Mouse (Mus musculus) MEL (cell line): ENCODE measurements around the gene Grip2. TPM values are rescaled to one million over a fixed set of nuclear protein-coding genes. Genes with fewer than 3 reads are reported as not detected.
A peak's percentile ranks its signal among the peaks of the same experiment; 100 is the strongest.

Experiments
- DNase-seq: peaks from one replicate; pipeline ENCODE4 v3.0.0; 2011; ENCODE audit warnings: low read depth, low spot score
- H3K27ac ChIP-seq: 2 replicates; pipeline ENCODE4 v1.5.1; 2012; ENCODE audit warnings: low read depth, mild to moderate bottlenecking, control low read depth, low read length, moderate library complexity; ENCODE audit not compliant: control insufficient read depth
- H3K27me3 ChIP-seq, 2 experiments: fragments of 150-350 bp in 1 of 2; sonication (generic) in 1 of 2; 2 replicates each; pipeline ENCODE4 v1.6.1; 2012; ENCODE audit warnings: low read length in 2 of 2, mild to moderate bottlenecking in 2 of 2, improper control_type of control experiment in 1 of 2, moderate library complexity in 1 of 2; ENCODE audit not compliant: insufficient read depth in 2 of 2, control insufficient read depth in 1 of 2
- H3K36me3 ChIP-seq, 2 experiments: 2 replicates each; pipeline ENCODE4 v1.6.1; 2012 to 2014; ENCODE audit warnings: low read length in 2 of 2, improper control_type of control experiment in 1 of 2, inconsistent platforms in 1 of 2, mild to moderate bottlenecking in 1 of 2; ENCODE audit not compliant: insufficient read depth in 2 of 2, control insufficient read depth in 1 of 2
- H3K4me1 ChIP-seq, 2 experiments: fragments of 150-350 bp in 1 of 2; sonication (generic) in 1 of 2; 2 replicates each; pipeline ENCODE4 v1.6.1; 2012; ENCODE audit warnings: low read length in 2 of 2, improper control_type of control experiment in 1 of 2, mild to moderate bottlenecking in 1 of 2; ENCODE audit not compliant: insufficient read depth in 2 of 2, control insufficient read depth in 1 of 2
- H3K4me3 ChIP-seq, 2 experiments: fragments of 150-350 bp in 1 of 2; sonication (generic) in 1 of 2; 2 replicates each; pipeline ENCODE4 v1.5.1; 2012; ENCODE audit warnings: low read depth in 2 of 2, low read length in 2 of 2, mild to moderate bottlenecking in 2 of 2, moderate library complexity in 2 of 2, control low read depth in 1 of 2, improper control_type of control experiment in 1 of 2; ENCODE audit not compliant: control insufficient read depth in 1 of 2, insufficient read depth in 1 of 2
- H3K79me2 ChIP-seq: 2 replicates; pipeline ENCODE4 v1.6.1; 2012; ENCODE audit warnings: mild to moderate bottlenecking, low read length, moderate library complexity; ENCODE audit not compliant: control insufficient read depth, poor library complexity, insufficient read depth
- H3K9ac ChIP-seq: 2 replicates; pipeline ENCODE4 v1.6.1; 2012; ENCODE audit warnings: low read depth, mild to moderate bottlenecking, control low read depth, low read length, moderate library complexity; ENCODE audit not compliant: control insufficient read depth, poor library complexity, severe bottlenecking
- H3K9me3 ChIP-seq: fragments of 150-350 bp; sonication (generic); replicated peaks from 2 replicates; pipeline ENCODE4 v1.6.1; 2012; ENCODE audit warnings: mild to moderate bottlenecking, low read length, improper control_type of control experiment, moderate library complexity; ENCODE audit not compliant: insufficient read depth
- CHD1 ChIP-seq: IDR thresholded peaks from 2 replicates; pipeline ENCODE4 v1.6.1; 2012; ENCODE audit warnings: low read depth, mild to moderate bottlenecking, inconsistent platforms, low read length, improper control_type of control experiment
- CHD2 ChIP-seq: IDR thresholded peaks from 2 replicates; pipeline ENCODE4 v1.6.1; 2011; ENCODE audit warnings: low read length, improper control_type of control experiment
- CTCF ChIP-seq, 3 experiments: IDR thresholded peaks in 2 of 3; conservative IDR thresholded peaks in 1 of 3; 2 replicates each; pipeline ENCODE4 v1.5.1; 2011 to 2012; ENCODE audit warnings: low read length in 3 of 3, low read depth in 2 of 3, mild to moderate bottlenecking in 2 of 3, improper control_type of control experiment in 1 of 3, inconsistent platforms in 1 of 3, mixed read lengths in 1 of 3, moderate library complexity in 1 of 3; ENCODE audit not compliant: control insufficient read depth in 1 of 3, insufficient read depth in 1 of 3, poor library complexity in 1 of 3, severe bottlenecking in 1 of 3
- E2F4 ChIP-seq: IDR thresholded peaks from 2 replicates; pipeline ENCODE4 v1.6.1; 2011; ENCODE audit warnings: low read depth, low read length, improper control_type of control experiment, borderline replicate concordance
- ELF1 ChIP-seq: IDR thresholded peaks from 2 replicates; pipeline ENCODE4 v1.6.1; 2014; ENCODE audit warnings: low read depth, mild to moderate bottlenecking, inconsistent platforms, low read length, improper control_type of control experiment, moderate library complexity
- EP300 ChIP-seq, 2 experiments: IDR thresholded peaks; 2 replicates each; pipeline ENCODE4 v1.6.1; 2011; ENCODE audit warnings: improper control_type of control experiment in 2 of 2, low read length in 2 of 2, low read depth in 1 of 2, mild to moderate bottlenecking in 1 of 2
- ETS1 ChIP-seq: IDR thresholded peaks from 2 replicates; pipeline ENCODE4 v1.6.1; 2012; ENCODE audit warnings: low read depth, mild to moderate bottlenecking, inconsistent platforms, low read length, improper control_type of control experiment, moderate library complexity
- GATA1 ChIP-seq: IDR thresholded peaks from 2 replicates; pipeline ENCODE4 v1.6.1; 2011; ENCODE audit warnings: low read depth, low read length, improper control_type of control experiment
- HCFC1 ChIP-seq: IDR thresholded peaks from 2 replicates; pipeline ENCODE4 v1.6.1; 2012; ENCODE audit warnings: low read depth, mild to moderate bottlenecking, inconsistent platforms, low read length, improper control_type of control experiment, moderate library complexity
- KAT2A ChIP-seq: conservative IDR thresholded peaks from 2 replicates; pipeline ENCODE4 v1.6.1; 2012; ENCODE audit warnings: low read depth, low read length, improper control_type of control experiment, inconsistent platforms
- MAX ChIP-seq: IDR thresholded peaks from 2 replicates; pipeline ENCODE4 v1.6.1; 2011; ENCODE audit warnings: low read length, improper control_type of control experiment
- MAZ ChIP-seq: IDR thresholded peaks from 2 replicates; pipeline ENCODE4 v1.6.1; 2012; ENCODE audit warnings: low read depth, mild to moderate bottlenecking, inconsistent platforms, low read length, improper control_type of control experiment
- MXI1 ChIP-seq: IDR thresholded peaks from 2 replicates; pipeline ENCODE4 v1.6.1; 2011; ENCODE audit warnings: mild to moderate bottlenecking, low read depth, low read length, improper control_type of control experiment
- NELFE ChIP-seq: IDR thresholded peaks from 2 replicates; pipeline ENCODE4 v1.6.1; 2011; ENCODE audit warnings: low read depth, low read length, improper control_type of control experiment
- POLR2A ChIP-seq, 2 experiments: IDR thresholded peaks; 2 replicates each; pipeline ENCODE4 v1.6.1; 2011 to 2012; ENCODE audit warnings: low read length in 2 of 2, mild to moderate bottlenecking in 2 of 2, control low read depth in 1 of 2, improper control_type of control experiment in 1 of 2, low read depth in 1 of 2, moderate library complexity in 1 of 2; ENCODE audit not compliant: control insufficient read depth in 1 of 2, insufficient read depth in 1 of 2, poor library complexity in 1 of 2
- POLR2AphosphoS5 ChIP-seq: IDR thresholded peaks from 2 replicates; pipeline ENCODE4 v1.6.1; 2012; ENCODE audit warnings: low read depth, borderline replicate concordance, mild to moderate bottlenecking, inconsistent platforms, low read length, moderate library complexity, mixed read lengths
- RCOR1 ChIP-seq: IDR thresholded peaks from 2 replicates; pipeline ENCODE4 v1.6.1; 2012; ENCODE audit warnings: low read depth, mild to moderate bottlenecking, inconsistent platforms, low read length, improper control_type of control experiment
- SMC3 ChIP-seq: IDR thresholded peaks from 2 replicates; pipeline ENCODE4 v1.6.1; 2011; ENCODE audit warnings: low read depth, low read length, improper control_type of control experiment
- TAL1 ChIP-seq: IDR thresholded peaks from 2 replicates; pipeline ENCODE4 v1.6.1; 2012; ENCODE audit warnings: mild to moderate bottlenecking, inconsistent platforms, low read length, moderate library complexity, mixed read lengths
- TBP ChIP-seq: IDR thresholded peaks from 2 replicates; pipeline ENCODE4 v1.8.0; 2011; ENCODE audit warnings: low read depth, low read length, improper control_type of control experiment
- USF1 ChIP-seq: IDR thresholded peaks from 2 replicates; pipeline ENCODE4 v1.6.1; 2014; ENCODE audit warnings: low read depth, mild to moderate bottlenecking, inconsistent platforms, low read length, improper control_type of control experiment, moderate library complexity
- ZC3H11A ChIP-seq: IDR thresholded peaks from 2 replicates; pipeline ENCODE4 v1.6.1; 2012; ENCODE audit warnings: low read depth, mild to moderate bottlenecking, inconsistent platforms, low read length, improper control_type of control experiment
- ZKSCAN1 ChIP-seq: IDR thresholded peaks from 2 replicates; pipeline ENCODE4 v1.6.1; 2012; ENCODE audit warnings: low read depth, mild to moderate bottlenecking, inconsistent platforms, low read length, improper control_type of control experiment, moderate library complexity
- ZNF384 ChIP-seq: IDR thresholded peaks from 2 replicates; pipeline ENCODE4 v1.6.1; 2012; ENCODE audit warnings: low read depth, mild to moderate bottlenecking, inconsistent platforms, low read length, improper control_type of control experiment
- polyA plus RNA-seq, 2 experiments: library from polyadenylated mRNA; stranded (reverse) in 1 of 2; unstranded in 1 of 2; fragments of >175 nt in 1 of 2; fragments of >200 nt in 1 of 2; gene quantifications; 2 replicates each; pipeline versions ENCODE4 v1.2.1 to v1.2.4; 2012; ENCODE audit warnings: low replicate concordance in 2 of 2, low read depth in 1 of 2; ENCODE audit not compliant: insufficient read length in 2 of 2, insufficient read depth in 1 of 2, missing spikeins in 1 of 2
- total RNA-seq: library from RNA; depleted of rRNA; stranded (reverse); fragments of 300-350 nt; gene quantifications from 2 replicates; pipeline ENCODE4 v1.2.3, GENCODE M21; 2012

Gene Grip2
- total and polyA plus RNA-seq, 3 experiments: not detected

DNA sequence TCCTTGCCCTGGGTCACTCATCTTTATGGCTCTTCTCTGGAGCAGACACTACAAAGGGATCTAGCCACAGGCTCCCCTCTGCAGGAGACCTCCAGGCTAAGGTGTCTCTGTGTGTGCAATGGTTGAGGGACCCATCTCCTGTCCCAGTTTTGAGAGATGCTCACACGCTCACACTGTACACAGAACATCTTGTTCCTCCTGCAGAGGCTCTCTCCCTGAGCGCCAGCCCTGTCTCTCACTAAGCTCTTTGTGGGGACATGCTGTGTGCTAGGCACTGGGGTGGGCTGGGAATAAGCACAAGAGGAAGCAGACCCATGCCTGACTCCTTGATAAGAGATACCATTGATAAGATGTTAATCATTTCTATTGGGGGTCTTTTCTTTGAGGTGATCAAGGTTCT, 109.0 kb downstream of the Grip2 start:
- H3K4me3 ChIP-seq: no peak overlapping the region
- 0 out of 2 replicates have a peak, but pooled peaks cover 2% of the 10 kb centered on the region for H3K79me2 ChIP-seq
- no peak overlapping the region for H3K9ac ChIP-seq
- H3K9me3 ChIP-seq: no peaks in the 10 kb centered on the region
- H3K27me3 ChIP-seq: no peaks in the 10 kb centered on the region
- no peak for TF ChIP-seq SMC3
- no peak for TF ChIP-seq GATA1
- TF ChIP-seq ELF1: no peak
- TF ChIP-seq TAL1: no peak
- TF ChIP-seq E2F4: no peak
- no peak for TF ChIP-seq MAX
- TF ChIP-seq CTCF (IDR thresholded peaks at IDR 0.05 in 2 of 3, conservative IDR thresholded peaks at IDR 0.05 in 1 of 3; ENCODE audit: control insufficient read depth in 1 of 3, insufficient read depth in 1 of 3, low read depth in 2 of 3, low read length in 3 of 3, poor library complexity in 1 of 3, severe bottlenecking in 1 of 3): no peak
- TF ChIP-seq ZNF384: no peak
- no peak for TF ChIP-seq POLR2A (IDR thresholded peaks at IDR 0.05; ENCODE audit: control insufficient read depth in 1 of 2, insufficient read depth in 1 of 2, low read depth in 1 of 2, low read length in 2 of 2, poor library complexity in 1 of 2)
- no peak for TF ChIP-seq MXI1
- no peak for TF ChIP-seq CHD1
- TF ChIP-seq ZKSCAN1: no peak
- no peak for DNase-seq
- no peak overlapping the region for H3K27ac ChIP-seq
- H3K36me3 ChIP-seq: peaks cover 0 to 3% of the 10 kb centered on the region in 2 experiments
- peaks cover 3 to 10% of the 10 kb centered on the region in 2 experiments for H3K4me1 ChIP-seq

DNA sequence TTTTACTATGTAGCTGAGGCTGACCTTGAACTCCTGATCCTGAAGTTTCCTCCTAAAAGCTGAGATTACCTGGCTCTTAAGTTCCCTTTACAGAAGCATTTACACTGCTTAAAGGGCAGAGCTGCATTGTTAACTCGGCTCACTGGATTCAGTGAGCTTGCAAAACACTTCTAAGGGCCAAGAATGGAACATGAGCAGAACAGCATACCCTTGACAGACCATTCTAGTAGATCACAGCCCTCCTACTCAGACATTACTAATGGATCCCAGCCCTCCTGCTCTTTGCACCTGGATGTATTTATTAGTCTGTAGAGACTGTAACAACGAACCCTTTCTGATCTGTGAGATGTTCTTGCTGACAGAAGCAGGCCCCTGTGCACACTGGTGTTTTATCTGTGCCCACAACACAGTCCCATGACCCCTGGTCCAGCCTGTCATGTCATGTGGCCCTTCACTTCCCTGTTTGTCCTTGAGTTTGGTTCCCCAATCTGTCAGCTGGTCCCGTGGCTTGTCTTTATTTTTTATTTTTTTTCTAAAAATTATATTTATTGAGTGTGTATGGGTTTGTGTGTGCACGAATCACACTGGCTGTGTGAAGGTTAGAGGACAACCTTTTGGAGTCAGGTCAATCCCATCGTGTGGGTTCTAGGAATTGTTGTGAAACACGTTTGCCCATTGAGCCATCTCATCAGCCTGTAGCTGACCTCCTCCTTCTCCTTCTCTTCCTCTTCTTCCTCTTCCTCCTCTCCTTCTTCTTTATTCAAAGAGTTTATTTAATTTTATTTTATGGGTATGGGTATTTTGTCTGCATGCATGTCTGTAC, 110.9 kb downstream of the Grip2 start:
- H3K79me2 ChIP-seq: 0 out of 2 replicates have a peak, but pooled peaks cover 2% of the 10 kb centered on the region
- H3K4me1 ChIP-seq: peaks cover 6 to 21% of the 10 kb centered on the region in 2 experiments
- no peaks in the 10 kb centered on the region for H3K27me3 ChIP-seq
- H3K4me3 ChIP-seq: no peak overlapping the region
- H3K27ac ChIP-seq: peak overlapping the region; percentile 20; the same call in 1 of the 2 replicates
- no peak overlapping the region for H3K9ac ChIP-seq
- H3K36me3 ChIP-seq: peaks cover 0 to 12% of the 10 kb centered on the region in 2 experiments
- DNase-seq: peak; percentile 30
- H3K9me3 ChIP-seq: no peaks in the 10 kb centered on the region
- TF ChIP-seq CHD1 (no peak), TAL1 (no peak), NELFE (no peak), RCOR1 (no peak), HCFC1 (no peak), POLR2AphosphoS5 (no peak), USF1 (peak; percentile 72), TBP (no peak), ETS1 (peak; percentile 62), ZNF384 (peak; percentile 21; the same call in 1 of the 2 replicates), EP300 (IDR thresholded peaks at IDR 0.05; ENCODE audit: low read depth in 1 of 2, low read length in 2 of 2) (no peak), ZC3H11A (no peak), POLR2A (IDR thresholded peaks at IDR 0.05; ENCODE audit: control insufficient read depth in 1 of 2, insufficient read depth in 1 of 2, low read depth in 1 of 2, low read length in 2 of 2, poor library complexity in 1 of 2) (no peak), CTCF (IDR thresholded peaks at IDR 0.05 in 2 of 3, conservative IDR thresholded peaks at IDR 0.05 in 1 of 3; ENCODE audit: control insufficient read depth in 1 of 3, insufficient read depth in 1 of 3, low read depth in 2 of 3, low read length in 3 of 3, poor library complexity in 1 of 3, severe bottlenecking in 1 of 3) (no peak), E2F4 (no peak), SMC3 (no peak), MAZ (no peak), KAT2A (no peak), CHD2 (no peak)
- TF ChIP-seq, all 39 proteins: peak for 3
